Mouse (Mus musculus): ENCODE results near the gene Ece1. TPM values are rescaled to one million over a fixed set of nuclear protein-coding genes. Genes with fewer than 3 reads are reported as not detected.

The Ece1 gene
- polyA plus RNA-seq, 1 experiment, result 6.0 TPM

- no peaks in the 10 kb centered on the region for H3K27me3 ChIP-seq (ENCODE audit: control insufficient read depth, insufficient read depth, low read length)
- H3K27ac ChIP-seq (ENCODE audit: control insufficient read depth, insufficient read depth, low read depth, low read length), result no peak overlapping the region
- TF ChIP-seq CTCF (IDR thresholded peaks at IDR 0.05; ENCODE audit: control insufficient read depth, insufficient read depth, insufficient replicate concordance, low read depth, low read length), result no peak
- TF ChIP-seq POLR2A (IDR thresholded peaks at IDR 0.05; ENCODE audit: control insufficient read depth, low read depth, low read length), result no peak
- no peaks in the 10 kb centered on the region; the same call in 1 of the 2 replicates for H3K36me3 ChIP-seq (ENCODE audit: control insufficient read depth, insufficient read depth, low read length)
- H3K4me3 ChIP-seq (ENCODE audit: control insufficient read depth, low read depth, low read length), result no peak overlapping the region
- no peaks in the 10 kb centered on the region for H3K4me1 ChIP-seq (ENCODE audit: control insufficient read depth, insufficient read depth, low read length)
Observed at GRCm38 (mm10) chr4:138009786-138010502, 147.9 kb downstream of the Ece1 start.

GRCm38 (mm10) chr4:138013723-138014479, 151.9 kb downstream of the Ece1 start:
- TF ChIP-seq POLR2A (IDR thresholded peaks at IDR 0.05; ENCODE audit: control insufficient read depth, low read depth, low read length) (no peak), CTCF (IDR thresholded peaks at IDR 0.05; ENCODE audit: control insufficient read depth, insufficient read depth, insufficient replicate concordance, low read depth, low read length) (no peak)
- Histone ChIP-seq H3K4me1 (ENCODE audit: control insufficient read depth, insufficient read depth, low read length) (no peaks in the 10 kb centered on the region; the same call in 1 of the 2 replicates), H3K36me3 (ENCODE audit: control insufficient read depth, insufficient read depth, low read length) (peaks cover 1% of the 10 kb centered on the region), H3K4me3 (ENCODE audit: control insufficient read depth, low read depth, low read length) (no peak overlapping the region), H3K27ac (ENCODE audit: control insufficient read depth, insufficient read depth, low read depth, low read length) (no peak overlapping the region), H3K27me3 (ENCODE audit: control insufficient read depth, insufficient read depth, low read length) (no peaks in the 10 kb centered on the region)

Other genes starting within 250 kb of the Ece1 start
- 20.8 and 27.9 TPM in 2 replicates for gene Rap1gap, start 197.5 kb upstream of the Ece1 start, polyA plus RNA-seq (2012; rRNA removed)
- 7.2 and 8.2 TPM in 2 replicates for gene Alpl, start 65.9 kb upstream of the Ece1 start, polyA plus RNA-seq (2012; rRNA removed)
- gene Eif4g3, start 130.8 kb downstream of the Ece1 start, polyA plus RNA-seq (2012; rRNA removed), result 251 and 280 TPM in 2 replicates

All from testis, adult 2 months (tissue).